Mouse (Mus musculus): ENCODE measurements around the gene Slc6a1.

Gene Slc6a1

DNA sequence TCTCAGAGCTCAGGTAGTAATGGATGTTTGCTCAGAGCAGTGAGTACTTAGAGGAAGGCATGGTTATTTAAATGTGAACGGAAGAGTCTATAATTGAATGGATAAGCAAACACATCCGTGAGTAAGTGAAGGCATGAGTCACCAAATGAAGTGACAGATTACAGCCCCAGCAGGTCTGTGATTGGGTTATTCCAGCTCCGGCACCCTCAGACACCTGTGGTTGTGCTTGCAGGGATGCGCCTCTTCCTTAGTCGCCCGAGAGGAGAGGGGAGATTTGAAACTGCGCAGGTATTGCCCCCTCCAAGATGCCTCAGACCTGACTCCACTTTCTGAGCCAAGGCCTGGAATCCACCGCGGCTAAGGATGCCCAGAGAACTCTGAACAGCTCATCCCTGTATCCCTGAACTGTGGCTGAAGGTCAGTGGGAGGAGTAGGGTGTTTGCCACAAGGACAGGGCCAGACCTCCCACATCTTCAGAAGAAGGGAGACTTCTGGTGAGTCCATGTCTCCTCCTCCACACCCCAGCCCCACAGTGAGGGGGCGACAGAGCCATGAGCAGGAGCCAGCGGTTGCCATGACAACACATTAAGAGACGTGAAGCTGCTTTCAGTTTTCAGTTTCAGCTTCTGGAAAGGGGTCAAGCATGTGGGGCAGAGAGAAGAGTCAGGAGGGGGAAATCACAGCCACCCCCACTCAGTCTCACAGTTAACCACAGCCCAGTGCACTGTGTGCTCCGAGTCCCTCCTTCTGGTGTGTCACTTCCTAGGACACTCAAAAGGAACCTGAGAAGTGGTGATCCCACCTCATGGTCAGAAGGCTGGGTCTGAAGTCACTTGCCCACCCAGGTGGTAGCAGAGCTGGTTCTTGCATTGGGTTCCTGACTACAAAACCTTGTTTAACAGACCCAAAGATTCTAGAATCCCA is 65.7 kb downstream of the Slc6a1 start:
- in situ Hi-C loops (cut with MboI, MseI), result no loop called here

DNA sequence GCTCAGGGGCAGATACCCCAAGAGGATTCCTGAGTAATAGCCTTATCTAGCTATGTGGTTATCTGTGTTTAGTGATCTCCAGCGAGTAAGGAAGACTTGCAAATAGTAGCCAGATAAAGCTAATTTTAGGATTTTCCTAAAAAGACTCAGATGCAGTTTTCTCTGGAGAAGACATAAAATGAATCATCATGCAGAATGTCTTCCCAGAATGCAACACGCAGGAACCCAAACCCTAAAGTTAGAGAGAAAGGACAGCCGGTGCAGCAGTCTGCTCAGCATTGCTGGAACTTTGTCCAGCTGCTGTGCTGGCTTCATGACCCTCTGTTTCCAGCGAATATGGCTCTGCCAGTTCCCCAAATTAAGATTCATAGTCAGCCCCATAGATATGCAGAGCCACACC is 72.2 kb downstream of the Slc6a1 start:
- in situ Hi-C loops (cut with MboI, MseI), result no loop called here

DNA sequence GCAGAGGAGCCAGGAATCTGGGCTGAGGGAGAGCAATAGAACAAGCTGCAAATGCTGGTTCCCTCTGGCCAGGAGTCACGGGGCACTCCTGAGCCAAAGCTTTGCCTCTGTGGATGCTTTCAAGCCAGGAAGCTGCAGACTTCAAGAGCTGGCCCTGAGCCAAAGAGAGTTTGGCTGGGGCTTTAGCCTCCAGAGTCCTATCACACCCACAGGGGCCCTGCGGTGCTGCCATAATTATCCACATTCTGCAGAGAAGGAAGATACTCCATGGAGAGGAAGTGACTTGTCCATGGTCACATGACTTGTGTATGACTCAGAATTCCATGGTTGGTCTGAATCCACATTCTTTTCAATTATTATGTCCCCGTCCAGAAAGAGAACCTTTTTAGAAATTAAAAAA is 75.7 kb downstream of the Slc6a1 start:
- in situ Hi-C loops (cut with MboI, MseI), result no loop called here

DNA sequence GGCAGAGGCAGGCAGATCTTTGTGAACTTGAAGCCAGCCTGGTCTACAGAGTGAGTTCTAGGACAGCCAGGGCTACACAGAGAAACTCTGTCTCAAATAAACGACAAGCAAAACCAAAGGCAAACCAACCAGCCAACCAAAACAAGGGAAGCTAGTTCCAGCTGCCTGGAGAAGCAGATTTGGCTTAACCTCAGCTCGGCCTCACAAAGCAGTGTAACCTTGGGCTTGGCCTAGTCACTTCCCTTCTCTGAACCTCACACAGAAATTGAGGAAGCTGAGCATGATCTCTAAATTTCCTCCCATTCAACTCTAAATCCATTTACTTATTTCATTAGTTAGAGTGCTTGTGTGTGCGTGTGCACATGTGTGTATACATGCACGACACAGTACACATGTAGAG is 79.9 kb downstream of the Slc6a1 start:
- in situ Hi-C loops (cut with MboI, MseI), result loop anchor here in 1 of 2 experiments (10.0 kb wide), 1 partner anchor 778 kb away; no protein-coding TSS in a partner anchor

DNA sequence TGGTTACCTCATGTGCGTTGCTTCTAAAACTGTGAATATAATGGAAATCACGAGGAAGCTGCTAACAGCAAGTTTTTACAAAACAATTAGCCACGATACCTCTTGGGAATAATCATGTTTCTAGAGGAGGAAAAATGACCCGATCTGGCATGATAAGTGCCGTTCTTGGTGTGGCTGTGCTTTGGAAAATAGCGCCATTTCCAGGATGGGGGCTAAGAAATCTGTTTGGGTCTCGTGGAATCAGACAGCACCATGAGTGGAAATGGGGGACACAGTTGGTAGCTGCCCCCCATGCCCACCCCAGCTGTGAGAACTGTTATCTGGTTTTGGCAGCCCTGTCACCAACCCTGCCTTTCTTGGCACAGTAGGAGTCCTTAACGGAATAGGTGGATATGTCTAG is 81.3 kb downstream of the Slc6a1 start:
- in situ Hi-C loops (cut with MboI, MseI), result loop anchor here in 1 of 2 experiments (10.0 kb wide), 1 partner anchor 779 kb away; no protein-coding TSS in a partner anchor

DNA sequence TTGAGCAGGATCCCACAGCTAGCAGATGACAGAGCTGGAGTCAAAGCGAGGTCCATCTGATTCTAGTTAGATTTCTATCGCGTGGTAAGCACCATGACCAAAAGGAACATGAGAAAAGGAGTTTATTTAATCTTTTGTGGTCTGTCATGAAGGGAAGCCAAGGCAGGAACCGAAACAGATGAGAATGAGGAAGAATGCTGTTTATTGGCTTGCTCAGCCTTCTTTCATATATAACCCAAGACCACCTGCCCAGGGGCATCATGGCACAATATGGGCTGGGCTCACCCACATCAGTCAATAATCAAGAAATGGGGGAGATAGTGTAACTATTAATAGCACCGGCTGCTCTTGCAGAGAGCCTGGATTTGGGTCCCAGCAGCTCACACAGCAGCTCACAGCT is 82.3 kb downstream of the Slc6a1 start:
- in situ Hi-C loops (cut with MboI, MseI), result loop anchor here in 1 of 2 experiments (10.0 kb wide), 1 partner anchor 780 kb away; no protein-coding TSS in a partner anchor

DNA sequence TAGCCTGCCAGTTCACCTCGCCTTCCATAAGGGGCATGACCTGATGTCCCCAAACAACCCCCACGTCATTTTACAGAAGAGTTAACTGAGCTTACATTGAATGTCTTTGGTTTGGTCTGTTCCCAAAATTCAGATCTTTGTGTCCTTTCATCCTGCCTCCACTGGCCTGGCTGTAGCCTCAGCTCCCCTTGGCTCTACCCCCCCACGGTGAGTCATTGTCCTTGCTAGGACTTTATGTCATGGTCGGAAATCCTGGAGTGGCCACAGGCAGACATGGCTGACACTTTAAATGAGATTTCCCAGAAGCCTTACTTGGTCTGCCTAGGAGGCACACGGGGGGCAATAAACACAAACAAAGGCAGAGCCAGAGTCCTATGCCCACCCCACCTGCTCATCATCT is 83.8 kb downstream of the Slc6a1 start:
- in situ Hi-C loops (cut with MboI, MseI), result loop anchor here in 1 of 2 experiments (10.0 kb wide), 1 partner anchor 781 kb away; no protein-coding TSS in a partner anchor
